Mouse (Mus musculus): Measurements from ENCODE around the gene Krtap13-1.

DNA sequence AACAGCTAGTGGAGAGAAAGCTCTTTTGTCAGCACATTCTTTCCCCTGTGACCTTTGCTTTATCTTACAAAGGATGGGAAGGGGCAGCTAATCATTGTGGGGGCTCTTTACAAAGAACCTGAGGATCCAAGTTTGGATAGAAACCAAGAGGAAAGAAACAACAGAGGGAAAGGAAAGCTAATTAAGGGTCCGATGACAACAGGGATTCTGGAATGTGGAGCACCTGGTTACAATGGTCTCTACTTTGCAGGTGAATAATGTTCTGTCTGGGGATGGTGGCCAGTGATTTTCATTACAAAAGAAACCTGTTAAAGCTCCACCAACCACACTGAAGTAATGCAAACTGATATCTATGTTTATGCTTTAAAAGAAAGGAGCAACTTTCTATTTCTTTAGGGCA lies 8.6 kb upstream of the Krtap13-1 start:
- TF ChIP-seq CTCF (IDR thresholded peaks at IDR 0.05; ENCODE audit: borderline replicate concordance, insufficient read depth, low read depth, low read length), result no peak
- TF ChIP-seq POLR2A (IDR thresholded peaks at IDR 0.05; ENCODE audit: borderline replicate concordance, insufficient read depth, low read length), result no peak

Measured in cerebellum, adult 2 months (tissue).